Mouse (Mus musculus): Measurements from ENCODE around the gene Pappa2.

DNA sequence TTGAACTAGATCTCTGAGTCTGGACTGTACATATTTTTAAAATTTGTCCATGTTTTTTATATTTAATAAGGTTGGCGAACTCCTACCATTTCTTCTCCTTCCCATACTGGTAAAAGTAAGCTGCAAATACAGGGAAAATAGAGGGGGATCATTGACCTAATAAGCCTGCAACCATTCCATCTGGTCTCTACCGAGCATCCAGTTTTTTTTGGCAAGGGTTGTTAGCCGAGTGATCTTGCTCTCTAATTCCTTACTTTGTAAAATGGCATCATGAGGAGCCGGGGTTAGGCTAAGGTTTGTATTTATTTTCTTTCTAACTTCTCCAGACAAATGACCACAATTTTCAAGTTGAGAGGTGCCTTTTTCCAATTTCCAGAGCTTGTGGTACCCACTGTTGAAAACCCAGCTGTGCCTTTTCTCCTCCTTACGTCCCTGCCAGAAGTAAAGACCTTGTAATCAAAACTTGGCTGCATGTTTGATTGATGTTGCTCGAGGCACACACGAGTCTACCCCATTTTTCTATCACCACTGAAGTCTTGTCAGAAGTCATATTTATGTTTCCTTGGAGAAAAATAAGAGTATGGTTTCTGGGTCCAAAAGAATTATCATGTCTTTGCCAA lies 210.1 kb downstream of the Pappa2 start:
- no peak for TF ChIP-seq CTCF (conservative IDR thresholded peaks at IDR 0.05; ENCODE audit: low read length)
- no peak for TF ChIP-seq POU5F1 (IDR thresholded peaks at IDR 0.05; ENCODE audit: borderline replicate concordance, low read length)

Data from E14TG2a.4 (cell line).